Mouse (Mus musculus) megakaryocyte progenitor cell, adult 5-6 weeks (primary cell): ENCODE measurements around the gene Ggn. TPM values are rescaled to one million over a fixed set of nuclear protein-coding genes. Genes with fewer than 3 reads are reported as not detected.
A peak's percentile ranks its signal among the peaks of the same experiment; 100 is the strongest.
"Not testable (repeated sequence)": the region's sequence is repeated elsewhere in the genome, so short reads cannot be mapped to it uniquely, and the experiment has no call there.

Experiments used
- ATAC-seq: replicated peaks from 2 replicates; pipeline ENCODE4 v1.8.0; 2016; ENCODE audit warnings: mild to moderate bottlenecking, moderate TSS enrichment, inconsistent platforms; ENCODE audit not compliant: poor library complexity
- total RNA-seq, 2 experiments: library from RNA; stranded (forward) in 1 of 2; stranded (reverse) in 1 of 2; fragments of 157-497, 149-512 nt in 1 of 2; fragments of 200-1000 nt in 1 of 2; gene quantifications; 2 replicates each; pipeline versions ENCODE4 v1.2.3 to v1.2.4; 2015 to 2017

Gene Ggn
- total RNA-seq, 2 experiments from 2014 or later: 0.17 to 1.2 TPM

- peak; percentile 72 for ATAC-seq
Measured at GRCm38 (mm10) chr7:29211013-29211412, 41.0 kb downstream of the Ggn start.

- peak; percentile 78 for ATAC-seq
Measured at GRCm38 (mm10) chr7:29211415-29212198, 41.6 kb downstream of the Ggn start.

DNA sequence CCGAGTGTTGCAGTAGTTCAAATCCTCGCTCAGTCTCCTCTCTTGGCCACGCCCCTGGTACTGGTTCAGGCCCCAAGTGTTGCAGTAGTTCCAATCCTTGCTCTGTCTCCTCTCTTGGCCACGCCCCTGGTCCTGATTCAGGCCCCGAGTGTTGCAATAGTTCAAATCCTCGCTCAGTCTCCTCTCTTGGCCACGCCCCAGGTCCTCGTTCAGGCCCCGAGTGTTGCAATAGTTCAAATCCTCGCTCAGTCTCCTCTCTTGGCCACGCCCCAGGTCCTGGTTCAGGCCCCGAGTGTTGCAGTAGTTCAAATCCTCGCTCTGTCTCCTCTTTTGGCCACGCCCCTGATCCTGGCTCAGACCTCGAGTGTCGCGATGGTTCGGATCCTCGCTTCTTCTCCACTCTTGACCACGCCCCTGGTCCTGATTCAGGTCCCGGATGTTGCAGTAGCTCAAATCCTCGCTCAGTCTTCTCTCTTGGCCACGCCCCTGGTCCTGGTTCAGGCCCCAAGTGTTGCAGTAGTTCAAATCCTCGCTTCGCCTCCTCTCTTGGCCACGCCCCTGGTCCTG, 42.3 kb downstream of the Ggn start:
- ATAC-seq: peak; percentile 36

DNA sequence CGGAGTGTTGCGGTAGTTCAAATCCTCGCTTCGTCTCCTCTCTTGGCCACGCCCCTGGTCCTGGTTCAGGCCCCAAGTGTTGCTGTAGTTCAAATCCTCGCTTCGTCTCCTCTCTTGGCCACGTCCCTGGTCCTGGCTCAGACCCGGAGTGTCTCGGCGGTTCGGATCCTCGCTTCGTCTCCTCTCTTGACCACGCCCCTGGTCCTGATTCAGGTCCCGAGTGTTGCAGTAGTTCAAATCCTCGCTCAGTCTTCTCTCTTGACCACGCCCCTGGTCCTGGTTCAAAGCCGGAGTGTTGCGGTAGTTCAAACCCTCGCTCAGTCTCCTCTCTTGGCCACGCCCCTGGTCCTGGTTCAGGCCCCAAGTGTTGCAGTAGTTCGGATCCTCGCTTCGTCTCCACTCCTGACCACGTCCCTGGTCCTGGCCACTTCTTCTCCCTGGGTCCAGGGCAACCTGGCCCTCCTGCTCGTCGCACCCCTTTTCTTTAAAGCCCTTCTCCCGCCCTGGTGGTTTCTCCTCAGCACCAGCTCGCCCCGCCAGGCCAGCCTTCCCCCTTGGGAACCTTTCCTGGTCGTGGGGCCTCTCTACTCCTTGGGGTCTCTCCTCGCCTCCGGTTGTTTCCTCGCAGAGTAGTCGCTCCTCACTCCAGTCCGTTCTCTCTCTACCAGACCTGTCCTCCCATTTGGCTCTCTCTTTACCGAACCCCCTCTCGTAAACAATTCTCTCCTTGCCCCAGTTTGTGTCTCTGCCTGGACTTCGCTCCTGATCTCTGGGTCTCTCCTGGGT, 43.0 kb downstream of the Ggn start:
- ATAC-seq: not testable (repeated sequence)

GRCm38 (mm10) chr7:29213675-29214082, 43.7 kb downstream of the Ggn start, which contains the start of gene Catsperg1:
Gene Catsperg1 (minus strand): TSS chr7:29214035.
- ATAC-seq: no peak

DNA sequence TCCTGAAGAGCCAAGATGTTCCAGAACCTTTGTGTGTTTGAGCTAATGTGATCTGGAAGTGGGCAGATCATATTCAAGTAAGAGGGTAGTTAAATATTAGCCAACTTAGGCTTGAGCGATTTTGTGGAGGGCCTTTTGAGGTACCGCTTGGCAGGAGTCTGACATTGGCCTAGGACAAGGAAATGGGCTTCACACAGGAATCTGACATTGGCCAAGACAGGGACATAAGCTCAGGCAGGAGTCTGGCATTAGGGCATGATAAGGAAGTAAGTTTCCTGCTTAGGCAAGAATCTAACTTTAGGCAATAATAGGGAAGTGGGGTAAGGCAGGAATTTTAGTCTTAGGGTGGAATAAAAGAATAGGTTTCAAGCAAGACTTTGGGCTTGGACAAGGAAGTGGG, 44.2 kb downstream of the Ggn start:
- no peak for ATAC-seq

- ATAC-seq: no peak
Measured at GRCm38 (mm10) chr7:29214846-29215245, 44.8 kb downstream of the Ggn start.

Other genes with a start within 250 kb of the Ggn start
- gene Actn4, start 207.9 kb upstream of the Ggn start, total RNA-seq (2015): 86.4 and 87.2 TPM in 2 replicates
- 47.1 and 49.5 TPM in 2 replicates for gene Actn4, start 207.9 kb upstream of the Ggn start, total RNA-seq (2017)
- gene Eif3k, start 188.3 kb upstream of the Ggn start, total RNA-seq (2015): 248 and 305 TPM in 2 replicates
- 384 and 406 TPM in 2 replicates for gene Eif3k, start 188.3 kb upstream of the Ggn start, total RNA-seq (2017)
- gene Map4k1, start 188.2 kb upstream of the Ggn start, total RNA-seq (2015): 38.5 and 49.8 TPM in 2 replicates
- 62.8 and 65.6 TPM in 2 replicates for gene Map4k1, start 188.2 kb upstream of the Ggn start, total RNA-seq (2017)
- gene Ryr1, start 45.0 kb upstream of the Ggn start, total RNA-seq (2015): 0.24 and 1.1 TPM in 2 replicates
- 0.12 and 0.44 TPM in 2 replicates for gene Ryr1, start 45.0 kb upstream of the Ggn start, total RNA-seq (2017)
- gene Rasgrp4, start 35.4 kb upstream of the Ggn start, total RNA-seq (2015): 1.8 and 3.3 TPM in 2 replicates
- gene Rasgrp4, start 35.4 kb upstream of the Ggn start, total RNA-seq (2017): 1.5 and 7.2 TPM in 2 replicates
- gene Fam98c, start 14.0 kb upstream of the Ggn start, total RNA-seq (2015): 19.4 and 24.1 TPM in 2 replicates
- gene Fam98c, start 14.0 kb upstream of the Ggn start, total RNA-seq (2017): 22.6 and 23.4 TPM in 2 replicates
- 0.56 and 2.3 TPM in 2 replicates for gene Spred3, start 201 bp downstream of the Ggn start, total RNA-seq (2015)
- 0.91 and 2.4 TPM in 2 replicates for gene Spred3, start 201 bp downstream of the Ggn start, total RNA-seq (2017)
- gene Psmd8, start 10.5 kb downstream of the Ggn start, total RNA-seq (2015): 169 and 191 TPM in 2 replicates
- 160 and 176 TPM in 2 replicates for gene Psmd8, start 10.5 kb downstream of the Ggn start, total RNA-seq (2017)
- gene Catsperg1, start 43.8 kb downstream of the Ggn start, total RNA-seq (2015): 1.1 TPM in 1 of 2 replicates, not detected in the other
- gene Catsperg1, start 43.8 kb downstream of the Ggn start, total RNA-seq (2017): 0.20 and 0.50 TPM in 2 replicates
- gene Kcnk6, start 62.3 kb downstream of the Ggn start, total RNA-seq (2015): 4.2 and 5.8 TPM in 2 replicates
- gene Kcnk6, start 62.3 kb downstream of the Ggn start, total RNA-seq (2017): 8.0 and 9.3 TPM in 2 replicates
- 75.8 and 77.8 TPM in 2 replicates for gene Yif1b, start 68.1 kb downstream of the Ggn start, total RNA-seq (2015)
- gene Yif1b, start 68.1 kb downstream of the Ggn start, total RNA-seq (2017): 28.2 and 34.1 TPM in 2 replicates
- gene 2200002D01Rik, start 78.3 kb downstream of the Ggn start, total RNA-seq (2015): 0.20 TPM in 1 of 2 replicates, not detected in the other
- gene 2200002D01Rik, start 78.3 kb downstream of the Ggn start, total RNA-seq (2017): 1.4 TPM in 1 of 2 replicates, not detected in the other
- 60.8 and 62.8 TPM in 2 replicates for gene Spint2, start 111.7 kb downstream of the Ggn start, total RNA-seq (2015)
- gene Spint2, start 111.7 kb downstream of the Ggn start, total RNA-seq (2017): 21.2 and 34.1 TPM in 2 replicates
- not detected in 2 replicates for gene Ppp1r14a, start 119.1 kb downstream of the Ggn start, total RNA-seq (2015)
- 1.1 TPM in 1 of 2 replicates, not detected in the other for gene Ppp1r14a, start 119.1 kb downstream of the Ggn start, total RNA-seq (2017)
- 0.05 and 0.73 TPM in 2 replicates for gene Dpf1, start 133.7 kb downstream of the Ggn start, total RNA-seq (2015)
- 0.10 TPM in 1 of 2 replicates, not detected in the other for gene Dpf1, start 133.7 kb downstream of the Ggn start, total RNA-seq (2017)